Mouse (Mus musculus) layer of hippocampus, postnatal 36 days (tissue): ENCODE data around the gene Cyp17a1. TPM values are rescaled to one million over a fixed set of nuclear protein-coding genes. Genes with fewer than 3 reads are reported as not detected.
A peak's percentile ranks its signal among the peaks of the same experiment; 100 is the strongest.

Experiments
- DNase-seq, 2 experiments: peaks; one replicate each; pipeline ENCODE4 v3.0.0; 2022
- total RNA-seq, 2 experiments: library from RNA; stranded (reverse); gene quantifications; 2 replicates each; pipeline ENCODE4 v1.2.3; 2021

The Cyp17a1 gene
- not detected for total RNA-seq

DNA sequence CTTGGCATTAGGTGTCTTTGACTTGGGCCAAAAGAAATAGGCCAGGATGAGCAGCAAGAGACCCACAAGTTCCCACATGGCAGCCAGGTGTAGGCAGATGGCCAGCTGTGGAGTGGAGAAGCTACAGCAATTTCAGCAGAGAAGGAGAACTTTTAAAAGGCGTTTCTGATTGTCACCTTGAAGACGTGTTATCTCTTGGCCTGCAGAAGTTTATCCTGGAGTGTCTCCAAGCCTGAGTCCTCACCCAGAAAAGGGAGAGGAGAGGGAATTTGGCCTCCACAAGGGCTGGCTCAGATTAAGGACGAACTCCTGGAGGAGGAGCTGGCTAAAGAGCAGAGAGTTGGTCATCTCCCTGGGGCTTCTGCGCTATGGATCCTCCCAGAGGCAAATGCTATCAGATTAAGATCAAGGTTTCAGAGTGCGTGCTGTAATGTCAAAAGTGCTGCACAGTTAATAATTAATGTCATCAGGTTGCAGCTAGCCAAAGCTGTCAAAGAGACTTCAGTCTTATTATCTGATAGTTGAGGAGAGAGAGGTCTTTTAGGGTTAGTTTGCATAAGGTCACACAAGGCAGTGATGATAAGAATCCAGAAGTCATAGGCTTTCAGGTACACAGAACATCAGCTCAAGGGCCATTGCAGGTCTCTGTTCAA lies at the start of gene Cyp17a1:
TSS of gene Cyp17a1 (minus strand) at position 407 of the 653 bp plus-strand sequence.
- no peak for DNase-seq

DNA sequence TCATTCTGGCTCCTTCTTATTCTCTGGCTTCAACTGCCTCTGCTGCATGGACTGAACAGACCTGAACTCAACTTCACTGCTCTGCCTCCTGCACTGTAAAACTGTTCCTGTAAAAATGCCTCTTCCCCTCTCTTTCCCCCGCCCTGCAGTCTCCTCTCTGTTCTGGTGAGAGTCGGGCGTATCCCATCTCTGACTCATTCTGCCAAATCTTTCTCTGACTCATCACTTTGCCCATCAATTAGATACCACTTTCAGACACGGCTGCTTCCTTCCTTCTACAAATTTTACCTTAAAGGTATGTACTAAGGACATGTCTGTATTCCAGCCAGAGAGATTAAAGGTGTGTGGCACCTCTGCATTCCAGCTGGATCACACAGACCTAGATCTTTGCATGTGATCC lies 45.2 kb upstream of the Cyp17a1 start:
- no peak for DNase-seq

DNA sequence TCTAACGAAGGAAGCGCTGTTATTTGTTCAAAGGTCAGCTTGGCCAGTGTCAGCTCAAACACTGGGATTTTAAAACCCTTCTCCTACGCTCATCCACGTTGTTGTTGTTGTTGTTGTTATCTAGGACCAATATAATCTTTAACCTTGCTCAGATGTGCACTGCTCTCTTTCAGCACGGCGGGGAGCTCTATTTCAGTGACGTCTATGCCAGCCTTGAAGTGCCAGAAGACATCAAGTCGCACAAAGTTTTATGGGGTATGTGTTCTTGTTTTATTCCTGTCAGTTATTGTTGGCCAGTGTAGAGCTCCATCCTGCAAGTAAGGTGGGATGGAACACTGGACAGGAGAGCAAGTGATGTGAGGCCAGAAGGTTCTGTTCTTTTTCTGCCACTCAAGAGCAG lies 42.0 kb upstream of the Cyp17a1 start:
- no peak for DNase-seq

DNA sequence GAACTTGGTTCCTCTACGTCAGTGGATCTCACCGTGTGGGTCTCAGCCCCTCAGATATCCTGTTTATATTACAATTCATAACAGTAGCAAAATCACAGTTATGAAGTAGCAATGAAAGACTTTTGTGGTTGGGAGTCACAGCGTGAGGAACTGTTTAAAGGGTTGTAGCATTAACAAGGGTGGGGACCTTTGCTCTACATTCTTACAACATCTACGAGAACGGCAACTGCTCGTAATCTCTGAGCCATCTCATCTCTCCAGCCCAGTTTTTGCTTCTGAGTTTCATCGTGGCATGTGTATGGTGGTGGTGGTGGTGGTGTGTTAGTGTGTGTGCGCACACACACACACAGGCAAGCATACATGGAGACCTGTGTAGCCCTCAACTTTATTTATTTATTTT lies 41.3 kb upstream of the Cyp17a1 start:
- no peak for DNase-seq

DNA sequence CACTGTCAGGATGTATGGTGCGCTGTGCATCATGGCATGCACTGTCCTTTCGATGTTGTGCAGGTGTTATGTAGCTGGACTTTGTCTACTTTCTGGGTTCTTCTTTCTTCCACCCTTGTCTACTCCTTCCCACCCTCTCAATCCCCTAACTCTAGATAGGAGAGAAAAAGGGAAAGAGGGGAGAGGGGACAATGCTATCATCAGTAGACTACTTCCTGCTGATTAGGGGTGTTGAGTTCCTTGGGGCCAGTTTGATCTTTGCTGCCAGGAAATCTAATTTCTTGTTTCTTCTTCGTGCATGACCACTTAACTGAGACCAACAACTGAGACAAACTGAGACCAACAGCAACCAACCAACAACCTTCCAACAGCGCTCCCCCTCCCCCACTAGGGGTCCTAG lies 37.6 kb upstream of the Cyp17a1 start:
- DNase-seq, result no peak

DNA sequence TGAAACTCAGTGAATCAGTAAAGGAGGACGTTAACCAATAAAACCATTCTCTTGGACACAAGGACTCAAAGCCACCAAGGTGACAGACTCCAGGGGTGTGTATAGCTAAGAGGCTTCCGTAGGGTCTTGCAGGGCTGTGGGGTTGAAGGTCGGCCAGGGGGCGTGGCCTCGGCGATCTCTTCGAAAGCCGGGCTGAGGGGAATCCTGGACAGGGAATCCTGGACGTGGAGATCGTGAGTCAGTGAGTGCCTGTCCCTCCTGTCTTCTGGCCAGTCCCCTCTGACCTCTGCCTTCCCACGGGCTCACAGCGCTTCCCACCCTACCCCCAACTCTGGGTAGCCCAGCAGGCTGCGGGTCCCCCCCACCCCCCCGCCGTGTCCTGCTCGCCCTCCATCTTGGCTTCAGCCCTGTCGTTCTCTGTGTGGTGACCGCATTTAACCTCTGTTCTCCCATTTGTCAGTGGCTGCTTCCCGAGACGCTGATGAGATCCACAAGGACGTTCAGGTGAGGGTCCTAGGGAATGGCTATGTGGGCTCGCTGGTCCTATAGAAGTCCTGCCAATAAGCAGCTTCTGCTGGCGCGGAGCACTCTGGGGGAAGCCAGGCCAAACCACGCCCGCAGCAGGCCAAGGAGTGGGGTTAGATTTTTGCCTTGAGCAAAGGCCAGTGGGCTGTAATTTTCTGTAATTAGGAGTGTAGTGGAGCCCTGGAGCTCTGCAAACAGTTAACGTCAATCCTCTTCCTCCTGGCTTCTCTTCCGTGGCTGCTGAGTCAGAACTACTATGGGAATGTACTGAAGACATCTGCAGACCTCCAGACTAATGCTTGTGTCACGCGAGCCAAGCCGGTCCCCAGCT lies 34.6 kb upstream of the Cyp17a1 start, which contains the start of gene As3mt:
TSS of gene As3mt (plus strand) at position 163 of the 856 bp plus-strand sequence.
- DNase-seq, result peak; percentile 24 to 33

DNA sequence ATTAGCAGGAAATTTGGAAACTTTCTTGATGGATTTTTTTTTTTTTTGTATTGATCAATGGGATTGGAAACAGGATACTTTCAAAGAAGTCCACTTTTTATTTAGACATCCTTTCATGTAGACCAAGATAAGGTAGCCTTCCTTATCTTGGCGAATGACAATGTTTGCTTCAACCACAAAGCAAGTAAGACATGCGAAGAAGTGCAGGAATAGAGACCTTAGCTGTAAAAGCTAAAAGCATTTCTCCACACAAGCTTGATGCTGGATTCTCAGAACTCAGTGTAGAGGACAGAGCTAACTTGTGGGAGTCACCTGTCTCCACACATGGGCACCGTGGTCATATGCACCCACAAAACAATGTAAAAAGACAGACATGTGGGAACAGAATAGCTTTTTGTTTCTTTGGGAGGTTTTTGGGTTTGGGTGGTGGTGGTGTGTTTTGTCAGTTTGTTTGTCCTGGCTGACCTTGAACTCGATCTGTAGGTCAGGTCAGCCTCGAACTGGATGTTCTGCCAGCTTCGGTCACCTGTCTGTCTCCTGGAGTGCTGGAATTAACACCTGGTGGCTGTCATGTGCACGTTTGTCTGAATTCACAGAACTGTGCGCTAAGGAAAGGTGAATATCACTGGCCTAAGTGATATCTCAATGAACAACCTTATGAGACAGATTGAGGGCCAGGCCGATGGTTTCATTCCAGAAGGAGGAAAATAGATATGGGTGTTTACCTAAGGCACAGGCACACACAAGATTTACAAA lies 33.7 kb upstream of the Cyp17a1 start:
- DNase-seq, result no peak

DNA sequence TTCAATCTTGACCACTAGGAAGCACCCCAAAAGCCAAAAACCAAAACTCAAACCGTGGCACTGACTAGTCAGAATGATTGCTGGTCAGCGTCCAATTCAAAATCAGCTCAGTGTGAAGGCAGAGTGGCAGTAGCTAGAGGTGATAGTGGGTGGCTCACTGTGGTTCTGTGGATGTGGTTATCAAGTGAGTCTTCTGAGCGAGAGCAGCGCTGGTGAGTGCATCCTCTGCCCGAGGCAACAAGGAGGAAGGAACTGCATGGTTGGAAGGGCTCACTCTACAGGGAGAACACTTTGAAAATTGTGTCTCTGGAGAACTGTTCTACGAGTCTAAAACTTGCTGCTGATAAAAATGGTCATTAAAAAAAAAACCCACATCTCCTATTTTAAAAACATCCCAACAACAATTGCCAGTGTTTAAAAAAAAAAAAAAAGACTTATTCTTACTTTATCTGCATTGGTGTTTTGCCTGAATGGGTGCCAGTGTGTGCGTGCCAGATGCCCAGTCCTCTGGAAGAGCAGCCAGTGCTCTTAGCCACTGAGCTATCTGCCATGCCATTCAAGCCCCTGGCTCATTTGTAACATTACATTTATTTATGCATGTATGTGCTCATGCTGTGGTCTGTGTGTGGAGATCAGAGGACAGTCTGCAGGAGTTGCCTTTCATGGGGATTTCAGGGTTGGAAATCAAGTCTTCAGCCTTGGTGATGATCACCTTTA lies 33.0 kb upstream of the Cyp17a1 start:
- no peak for DNase-seq

DNA sequence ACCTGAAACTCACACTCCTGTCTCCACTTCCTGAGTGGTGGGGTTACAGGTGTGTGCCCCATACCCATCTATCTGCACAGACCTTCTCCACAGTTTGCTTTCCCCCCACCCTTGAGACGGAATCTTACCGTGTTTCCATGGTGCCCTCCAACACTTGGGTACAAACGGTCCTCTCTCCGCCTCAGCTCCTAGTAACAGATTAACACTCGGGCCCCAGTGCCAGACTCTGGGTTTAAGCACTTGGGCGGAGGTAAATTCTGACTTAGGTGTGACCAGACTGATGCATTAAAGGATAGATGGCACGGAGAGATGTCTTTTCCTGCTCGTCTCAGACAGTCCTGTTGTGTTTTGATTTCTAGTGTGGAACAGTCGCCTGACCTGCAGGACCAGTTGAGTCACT lies 28.2 kb upstream of the Cyp17a1 start:
- no peak for DNase-seq

DNA sequence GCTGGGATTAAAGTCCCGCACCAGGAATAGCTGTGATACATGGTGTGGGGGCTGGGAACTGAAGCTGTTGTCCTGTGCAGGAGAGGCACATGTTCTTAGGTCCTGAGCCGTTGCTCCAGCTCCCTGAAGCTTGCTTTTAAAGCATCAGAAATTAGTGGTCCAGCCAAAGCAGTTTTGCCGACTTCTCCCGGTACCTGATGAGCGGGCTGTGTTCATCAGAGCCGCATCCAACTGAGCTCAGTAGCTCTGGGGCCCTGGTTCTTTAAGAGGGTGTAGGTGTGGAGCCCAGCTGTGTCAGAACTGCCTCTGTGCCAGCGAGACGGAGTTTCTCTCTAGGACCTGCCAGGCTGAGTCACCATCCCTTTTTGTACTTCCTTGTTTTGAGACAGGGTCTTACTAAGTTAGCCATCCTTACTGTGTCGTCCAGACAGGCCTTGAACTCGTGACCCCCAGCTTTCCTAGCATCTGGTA lies 26.1 kb upstream of the Cyp17a1 start:
- DNase-seq, result no peak

DNA sequence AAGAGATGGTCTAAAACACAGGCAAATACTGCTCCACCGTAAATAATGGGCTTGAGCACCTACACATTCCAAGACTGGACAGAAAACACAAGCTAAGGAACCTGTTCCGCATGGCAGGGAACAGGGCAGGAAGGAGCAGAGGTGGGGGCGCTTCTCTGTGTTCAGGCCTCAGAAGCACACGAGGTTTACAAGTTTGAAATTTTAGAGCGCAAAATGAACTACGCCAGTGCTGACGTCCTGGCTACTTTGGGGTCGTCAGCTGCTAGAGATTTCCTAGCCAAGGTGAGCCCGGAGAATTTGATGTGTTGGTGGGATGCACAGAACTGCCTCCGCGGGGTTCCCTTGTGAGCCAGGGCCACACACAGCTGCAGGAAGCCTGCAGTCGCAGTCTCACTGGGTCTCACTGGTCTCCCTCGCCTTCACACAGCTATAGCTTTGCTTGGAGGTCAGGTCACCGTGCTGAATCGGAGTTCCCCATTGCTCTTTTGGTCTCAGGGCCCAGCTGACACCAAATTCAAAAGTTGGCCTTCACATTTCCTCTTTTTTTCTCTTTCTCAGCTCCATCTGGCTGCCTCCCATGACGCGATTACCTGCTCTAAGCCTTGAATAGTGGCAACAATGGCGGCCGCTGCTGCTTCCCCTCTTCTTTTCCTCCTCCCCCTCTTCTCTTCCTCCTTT lies 25.0 kb upstream of the Cyp17a1 start:
- no peak for DNase-seq

DNA sequence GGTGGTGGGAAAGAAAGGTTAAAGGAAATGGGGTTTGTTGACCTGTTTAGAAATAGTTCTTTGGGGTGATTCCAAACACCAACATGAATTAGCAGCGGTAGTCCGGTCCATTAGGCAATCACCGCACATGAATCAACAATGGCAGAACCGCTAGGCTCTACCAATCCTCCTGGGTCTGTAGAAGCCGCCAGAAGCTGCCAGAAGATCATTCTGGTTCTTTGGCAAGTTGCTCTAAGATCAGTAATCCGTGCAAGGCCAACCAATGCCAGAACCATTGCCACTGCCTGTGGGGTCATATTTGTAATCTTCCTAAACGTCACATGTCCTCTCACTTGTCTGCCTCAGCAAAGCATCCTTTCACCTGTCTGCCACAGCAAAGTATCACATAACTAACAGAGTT lies 24.0 kb upstream of the Cyp17a1 start:
- DNase-seq, result no peak

DNA sequence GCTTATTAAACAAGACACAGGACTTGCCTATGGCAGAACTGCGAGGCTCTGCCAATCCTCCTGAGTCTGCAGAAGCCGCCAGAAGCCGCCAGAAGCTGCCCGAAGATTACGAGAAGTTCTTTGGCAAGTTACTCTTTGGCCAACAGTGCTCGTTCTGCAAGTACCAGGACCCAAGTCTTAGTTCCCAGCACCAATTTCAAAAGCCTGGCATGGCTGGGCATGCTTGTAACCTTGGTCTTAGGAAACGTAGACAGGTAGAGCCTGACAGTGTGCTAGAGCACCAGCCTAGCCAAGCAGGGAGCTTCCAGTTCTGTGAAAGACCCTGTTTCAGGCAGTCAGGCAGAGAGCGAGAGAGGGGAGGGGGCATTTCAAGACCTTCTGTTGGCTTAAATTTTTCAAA lies 23.5 kb upstream of the Cyp17a1 start:
- no peak for DNase-seq

DNA sequence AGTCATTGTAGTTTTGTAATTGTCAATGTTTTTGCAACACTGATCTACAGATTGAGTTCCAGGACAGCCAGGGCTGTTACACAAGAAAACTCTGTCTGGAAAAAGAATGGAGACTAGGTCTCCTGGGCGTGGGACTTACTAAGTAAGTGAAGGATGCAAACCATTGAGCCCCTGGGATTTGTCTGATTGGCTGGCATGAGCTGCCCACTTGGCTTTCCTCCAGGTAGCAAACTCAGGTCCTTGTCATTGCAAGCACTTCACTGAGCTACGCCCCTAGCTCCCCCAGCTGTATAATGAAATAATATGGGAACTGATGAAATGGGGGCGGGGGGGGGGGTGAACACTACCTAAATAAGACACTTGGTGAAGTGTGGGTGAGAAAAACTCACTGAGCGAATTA lies 20.2 kb upstream of the Cyp17a1 start:
- no peak for DNase-seq

DNA sequence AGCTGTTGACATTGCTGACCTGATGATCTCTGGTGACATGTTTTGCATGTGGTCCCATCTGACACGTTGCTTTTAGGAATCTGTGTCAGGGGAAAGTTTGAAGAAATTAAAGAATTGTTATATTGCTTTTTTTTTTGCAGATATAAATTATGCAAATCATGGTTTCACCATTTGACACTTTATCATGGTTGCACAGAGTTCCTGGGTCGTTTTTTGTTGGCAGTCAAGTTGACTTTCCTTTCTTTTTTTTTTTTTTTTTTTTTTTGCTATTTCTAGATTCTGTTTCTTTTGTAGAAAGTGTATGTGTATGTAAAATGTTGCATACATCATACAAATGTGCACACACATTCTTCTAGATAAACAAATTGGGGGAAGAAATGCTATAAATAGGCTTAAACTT lies 18.1 kb upstream of the Cyp17a1 start:
- DNase-seq, result no peak

DNA sequence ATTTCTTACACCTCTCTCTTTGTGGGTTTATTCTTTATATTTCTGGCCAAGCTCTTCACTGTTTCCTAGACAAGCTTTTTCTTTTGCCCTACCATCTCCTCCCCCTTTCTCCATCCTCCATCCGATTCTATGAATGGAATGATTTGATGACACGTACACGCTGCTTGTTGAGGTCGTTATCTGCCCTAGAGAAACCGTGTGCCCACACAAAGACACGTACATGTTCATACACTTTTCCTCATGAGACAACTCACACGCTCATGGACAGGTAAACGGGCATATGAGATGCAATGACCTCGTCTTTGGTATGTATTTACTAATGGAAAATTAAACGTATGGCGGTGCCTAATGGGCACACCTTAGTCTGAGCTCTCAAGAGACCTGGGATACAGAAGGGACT lies 17.4 kb upstream of the Cyp17a1 start:
- DNase-seq, result no peak

DNA sequence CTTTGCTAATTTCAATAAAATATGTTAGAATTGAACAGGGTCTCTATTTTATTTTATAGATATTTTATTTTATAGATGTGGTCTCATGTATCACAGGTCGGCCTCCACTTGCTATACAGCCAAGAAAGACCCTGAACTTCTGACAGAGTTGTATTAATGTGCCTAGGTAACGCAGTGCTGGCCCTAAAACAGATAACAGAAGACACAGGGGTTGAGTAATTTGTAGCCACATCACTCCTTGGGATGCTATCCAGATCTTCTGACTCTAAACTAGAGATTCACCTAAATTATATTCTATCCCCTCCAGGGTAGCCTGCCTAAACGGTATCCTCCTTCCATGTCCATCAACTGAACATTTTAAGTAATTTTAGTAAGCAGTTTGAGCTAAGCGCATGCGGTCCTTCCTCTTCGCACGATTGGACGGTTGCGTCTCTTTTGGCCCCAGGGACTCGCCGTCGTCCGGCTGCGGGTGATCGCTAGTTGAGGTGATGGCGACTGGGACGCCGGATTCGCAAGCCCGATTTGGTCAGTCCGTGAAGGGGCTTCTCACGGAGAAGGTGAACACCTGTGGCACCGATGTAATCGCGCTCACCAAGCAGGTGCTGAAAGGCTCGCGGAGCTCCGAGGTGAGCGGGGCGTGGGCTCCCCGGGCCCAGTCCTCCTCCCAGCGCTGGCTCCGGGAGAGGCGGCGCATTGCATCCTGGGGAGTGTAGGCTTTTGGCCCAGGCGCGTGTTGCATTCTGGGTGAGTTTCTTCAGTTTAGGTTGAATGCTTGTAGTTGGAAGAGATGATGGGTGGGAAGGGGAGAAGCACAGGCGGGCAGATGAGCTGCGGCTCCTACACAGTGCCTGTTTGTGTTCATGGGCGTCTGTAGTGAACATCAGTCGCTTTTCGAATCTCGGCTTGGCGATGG lies 16.7 kb upstream of the Cyp17a1 start, which contains the start of gene Borcs7:
TSS of gene Borcs7 (plus strand) at position 447 of the 913 bp plus-strand sequence.
- DNase-seq, result peak; percentile 91 to 94

DNA sequence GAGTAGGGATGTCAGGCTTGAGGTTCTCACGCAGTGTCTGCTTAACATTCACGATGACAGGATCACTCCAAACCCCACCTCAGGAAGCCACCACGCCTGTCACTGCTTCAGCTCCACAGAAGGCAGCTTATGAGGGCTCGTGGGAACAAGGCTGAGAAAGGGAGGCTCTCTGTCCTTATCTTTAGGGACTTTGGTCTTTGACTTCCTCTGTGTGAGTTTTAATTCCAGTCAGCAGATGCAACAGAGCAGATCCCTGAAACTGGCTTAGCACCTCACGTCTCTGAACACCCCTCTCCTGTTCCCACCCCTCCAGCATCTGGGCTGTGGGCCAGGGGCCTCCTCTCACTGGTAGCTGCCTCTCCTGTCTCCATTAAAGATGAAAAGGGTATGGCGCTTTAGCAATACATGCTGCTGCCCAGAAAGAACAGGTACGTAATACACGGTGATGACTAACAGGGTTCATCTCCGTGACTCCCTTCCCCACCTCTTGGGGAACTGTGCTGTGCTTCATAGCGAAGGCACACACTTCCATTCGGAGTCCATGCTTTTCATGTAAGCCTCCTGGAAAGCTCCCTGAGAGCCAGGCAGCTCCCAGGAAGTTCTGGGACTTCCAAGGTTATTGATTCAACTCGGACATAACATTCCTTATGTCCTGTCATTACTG lies 6.9 kb upstream of the Cyp17a1 start:
- DNase-seq, result no peak

DNA sequence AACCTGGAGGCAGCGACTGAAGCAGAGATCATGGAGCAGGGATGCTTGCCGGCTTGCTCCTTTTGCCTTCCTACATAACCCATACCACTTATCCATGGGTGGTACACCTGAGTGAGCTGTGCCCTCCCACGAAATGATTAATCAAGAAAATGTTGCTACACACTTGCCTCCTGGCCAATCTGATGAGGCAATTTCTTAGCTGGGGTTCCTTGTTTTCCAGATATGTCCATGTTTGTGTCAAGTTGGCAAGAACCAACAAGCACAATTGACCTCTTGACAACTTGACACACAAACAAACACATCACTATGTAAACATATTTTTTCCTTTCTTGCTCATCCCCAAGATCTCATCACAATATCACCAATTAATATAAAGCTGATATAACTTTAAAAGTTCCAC lies 2.7 kb upstream of the Cyp17a1 start:
- no peak for DNase-seq

DNA sequence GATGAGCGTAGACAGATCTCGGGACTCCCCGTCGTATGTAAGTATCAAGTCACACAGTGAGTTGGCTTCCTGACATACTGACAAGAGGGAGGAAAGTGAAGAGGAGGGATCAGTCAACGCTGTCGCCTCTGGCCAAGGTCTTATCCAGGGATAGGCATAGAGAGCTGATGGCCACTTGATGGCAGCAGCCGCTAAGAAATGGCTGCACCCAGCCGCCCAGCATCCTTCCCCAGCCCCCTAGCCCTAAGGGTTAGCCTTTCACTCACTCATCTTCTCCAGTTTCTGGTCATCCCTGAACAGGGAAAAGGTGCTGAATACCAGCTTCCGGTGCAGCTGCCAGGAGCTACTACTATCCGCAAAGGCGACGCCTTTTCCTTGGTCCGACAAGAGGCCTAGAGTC lies 2.3 kb downstream of the Cyp17a1 start:
- DNase-seq, result peak; percentile 52 to 63
